Mouse (Mus musculus): ENCODE data around the gene Slc16a9.
"Not testable (repeated sequence)": the region's sequence is repeated elsewhere in the genome, so short reads cannot be mapped to it uniquely, and the experiment has no call there.

The Slc16a9 gene

DNA sequence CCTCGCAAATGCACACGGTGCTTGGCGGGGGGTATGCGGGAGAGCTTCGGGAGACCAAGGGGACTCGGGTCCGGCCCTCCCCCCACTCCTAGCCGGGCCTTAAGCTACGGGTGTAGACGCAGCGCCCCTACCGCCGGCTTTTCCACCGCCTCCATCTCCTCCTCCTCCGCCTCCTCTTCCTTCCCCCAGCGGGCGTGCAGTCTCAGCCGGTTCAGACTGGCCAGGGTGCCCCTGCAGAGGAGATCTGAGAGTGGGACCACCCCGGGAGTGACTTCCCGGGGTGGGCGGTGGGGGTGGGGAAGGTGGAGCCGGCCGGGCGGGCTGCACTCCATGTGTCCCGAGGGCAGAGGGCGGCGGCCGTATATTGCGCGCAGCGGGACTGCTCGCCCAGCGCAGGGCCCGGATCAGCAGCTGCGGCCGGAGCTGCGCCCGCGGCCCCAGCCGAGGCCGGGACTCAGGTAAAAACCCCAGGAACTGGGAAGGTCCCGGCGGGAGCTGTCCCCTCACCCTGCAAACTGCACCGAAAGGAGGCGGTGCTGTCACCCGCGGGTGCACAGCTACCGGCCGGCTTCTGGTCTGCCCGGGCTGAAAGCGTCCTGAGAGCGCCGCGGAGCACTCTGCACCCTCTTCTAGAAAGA lies at the start of gene Slc16a9:
TSS of gene Slc16a9 (plus strand) at position 180 of the 638 bp plus-strand sequence.
- POLR2A ChIA-PET: interaction anchor here (0.5 to 4.0 kb wide), 48 partner anchors 8 to 973 kb away, joined by 3 to 20 read pairs (median 3); partner anchors contain the start of genes Ccdc6 (in 1 of the 4) and Fam13c (in 1 of the 4)
- CTCF ChIA-PET: interaction anchor here (0.6 to 4.7 kb wide), 33 partner anchors 9 to 1132 kb away, joined by 3 to 25 read pairs (median 4); partner anchors contain the start of gene Mrln (in 1 of the 4)

DNA sequence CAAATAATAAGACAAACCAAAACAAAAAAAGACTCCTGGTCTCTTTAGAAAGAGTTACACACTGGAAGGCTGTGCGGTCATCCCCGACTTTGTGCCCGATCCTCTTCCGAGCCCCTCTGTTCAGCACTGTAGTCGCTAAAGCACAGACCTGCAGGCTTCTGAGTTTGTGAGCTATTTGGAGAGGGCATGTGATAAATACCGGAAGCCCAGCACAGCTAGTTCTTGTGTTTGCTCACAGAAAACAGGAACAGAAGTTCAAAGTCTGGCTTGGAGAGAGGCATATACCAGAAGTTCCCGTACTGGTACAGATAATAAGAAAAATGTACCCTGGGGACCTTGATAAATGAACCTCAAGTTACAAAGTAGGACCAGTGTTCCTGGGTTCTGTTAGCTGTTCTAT lies 49.6 kb upstream of the Slc16a9 start:
- ChIA-PET CTCF (interaction anchor here (0.5 to 1.6 kb wide), 30 partner anchors 9 to 619 kb away, joined by 3 to 12 read pairs (median 4); partner anchors contain the start of gene Slc16a9 (in 2 of the 4)), POLR2A (interaction anchor here (0.6 to 1.4 kb wide), 8 partner anchors 10 to 102 kb away, joined by 3 to 5 read pairs (median 3); partner anchors contain the start of gene Slc16a9 (in 1 of the 4))

DNA sequence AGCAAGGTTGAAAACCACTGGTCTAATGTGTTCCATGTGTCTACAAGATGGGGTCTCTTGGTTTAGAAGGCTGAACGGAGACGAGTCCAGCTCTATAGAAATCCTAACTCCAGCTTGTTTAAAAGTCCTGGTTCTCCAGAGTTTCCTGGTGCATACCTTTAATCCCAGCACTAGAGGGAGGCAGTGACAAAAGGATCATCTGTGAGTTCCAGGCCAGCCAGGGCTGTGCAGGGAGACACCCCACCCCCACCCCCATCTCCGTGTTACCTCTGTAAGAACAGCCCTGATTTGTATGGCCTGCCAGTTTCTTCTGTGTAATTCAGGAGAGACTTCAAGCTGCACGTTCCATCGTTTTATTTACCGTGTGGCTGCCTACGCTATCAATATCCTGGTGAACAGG lies 49.1 kb upstream of the Slc16a9 start:
- ChIA-PET CTCF (interaction anchor here (0.5 to 1.6 kb wide), 31 partner anchors 10 to 619 kb away, joined by 3 to 12 read pairs (median 4); partner anchors contain the start of gene Slc16a9 (in 2 of the 4)), POLR2A (interaction anchor here (0.6 to 1.4 kb wide), 8 partner anchors 10 to 101 kb away, joined by 3 to 5 read pairs (median 3); partner anchors contain the start of gene Slc16a9 (in 1 of the 4))

DNA sequence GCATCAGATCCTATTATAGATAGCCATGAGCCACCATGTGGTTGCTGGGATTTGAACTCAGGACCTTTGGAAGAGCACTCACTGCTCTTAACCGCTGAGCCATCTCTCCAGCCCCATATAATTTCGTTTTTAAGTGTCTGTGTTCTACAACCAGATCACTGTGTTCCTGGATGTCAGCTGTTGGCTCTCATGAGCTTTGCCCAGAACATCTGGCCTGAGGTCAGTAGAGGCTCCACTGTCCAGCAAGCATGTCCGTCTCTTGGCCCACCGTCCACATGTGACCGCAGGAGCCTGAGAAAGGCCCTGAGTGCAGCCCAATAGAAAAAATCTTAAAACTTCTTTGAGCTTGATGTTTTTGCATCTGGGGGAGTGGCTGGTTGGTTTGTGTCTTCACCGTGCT lies 48.2 kb upstream of the Slc16a9 start:
- ChIA-PET POLR2A (interaction anchor here in 2 of 4 experiments (0.6 to 1.5 kb wide), 4 partner anchors 60 to 249 kb away, joined by 3 to 5 read pairs (median 3); no protein-coding TSS in a partner anchor), CTCF (interaction anchor here in 1 of 4 experiments (0.9 kb wide), 1 partner anchor 23 kb away, joined by 3 read pairs; no protein-coding TSS in a partner anchor)

DNA sequence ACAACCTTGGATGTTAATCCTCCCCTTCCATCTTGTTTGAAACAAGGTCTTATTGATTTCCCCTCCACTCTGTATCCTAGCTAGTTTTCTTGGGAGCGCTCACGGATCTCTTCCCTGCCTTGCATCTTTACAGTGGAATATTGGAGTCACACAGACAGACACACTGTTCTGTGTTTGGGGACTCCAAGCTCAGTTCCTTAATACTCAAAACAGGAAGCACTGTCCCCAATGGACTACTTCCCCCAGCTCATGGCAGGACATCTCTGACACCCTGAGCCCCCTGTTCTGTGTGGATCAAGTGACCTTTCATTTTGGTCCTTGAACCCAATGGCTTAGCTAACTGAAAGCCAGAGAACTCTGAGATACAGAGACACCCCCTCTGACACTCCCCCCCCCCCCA lies 47.3 kb upstream of the Slc16a9 start:
- POLR2A ChIA-PET: interaction anchor here in 1 of 4 experiments (0.9 to 1.5 kb wide), 2 partner anchors 59 to 250 kb away, joined by 3 read pairs; no protein-coding TSS in a partner anchor
- CTCF ChIA-PET: interaction anchor here in 1 of 4 experiments (0.9 kb wide), 1 partner anchor 24 kb away, joined by 3 read pairs; no protein-coding TSS in a partner anchor

DNA sequence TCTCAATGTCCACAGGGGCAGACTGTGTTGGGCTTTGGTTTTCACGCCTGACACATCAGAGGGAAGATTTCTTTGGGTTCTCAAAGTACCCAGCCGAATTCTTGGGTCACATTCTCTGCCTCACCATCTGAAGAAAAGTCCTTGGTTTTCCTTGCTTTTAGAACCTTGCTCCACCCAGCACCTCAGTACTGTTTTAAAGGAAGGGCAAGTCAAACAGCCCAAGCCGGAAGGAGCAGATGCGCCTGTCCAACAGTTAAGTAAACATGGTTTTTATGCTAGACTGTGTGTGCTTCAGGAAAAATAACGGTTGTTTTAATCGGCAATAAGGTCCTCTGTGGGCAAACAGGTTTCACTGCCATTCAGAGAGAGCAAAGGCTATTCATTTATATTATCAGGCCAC lies 46.9 kb upstream of the Slc16a9 start:
- ChIA-PET POLR2A (interaction anchor here in 1 of 4 experiments (1.5 kb wide), 1 partner anchor 250 kb away, joined by 3 read pairs; no protein-coding TSS in a partner anchor), CTCF (no interaction called here)

DNA sequence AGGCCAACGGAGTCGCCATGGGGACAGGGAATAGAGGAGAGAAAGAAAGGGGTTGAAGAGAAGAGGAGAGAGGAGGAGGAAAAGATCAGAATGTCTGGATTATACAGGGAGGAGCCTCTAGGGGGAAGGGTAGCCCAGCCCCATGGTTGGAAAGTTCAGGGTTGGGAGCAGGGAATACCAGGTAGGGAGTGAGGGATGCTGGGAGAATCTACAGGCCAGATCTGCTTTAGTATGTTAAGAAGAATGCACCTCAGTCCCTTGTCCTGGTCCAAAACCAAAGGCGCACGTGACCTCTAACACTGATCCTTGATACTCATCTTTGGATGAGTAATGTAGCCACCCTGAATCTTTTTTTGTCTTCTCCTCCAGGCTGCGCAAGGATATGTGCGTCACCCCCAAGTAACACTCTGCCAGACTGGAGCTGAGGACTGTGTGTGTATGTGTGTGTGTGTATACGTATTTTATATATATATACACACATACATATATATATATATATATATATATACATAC lies 45.9 kb upstream of the Slc16a9 start:
- ChIA-PET CTCF (no interaction called here), POLR2A (interaction anchor here in 1 of 4 experiments (1.0 kb wide), 1 partner anchor 67 kb away, joined by 3 read pairs; no protein-coding TSS in a partner anchor)

DNA sequence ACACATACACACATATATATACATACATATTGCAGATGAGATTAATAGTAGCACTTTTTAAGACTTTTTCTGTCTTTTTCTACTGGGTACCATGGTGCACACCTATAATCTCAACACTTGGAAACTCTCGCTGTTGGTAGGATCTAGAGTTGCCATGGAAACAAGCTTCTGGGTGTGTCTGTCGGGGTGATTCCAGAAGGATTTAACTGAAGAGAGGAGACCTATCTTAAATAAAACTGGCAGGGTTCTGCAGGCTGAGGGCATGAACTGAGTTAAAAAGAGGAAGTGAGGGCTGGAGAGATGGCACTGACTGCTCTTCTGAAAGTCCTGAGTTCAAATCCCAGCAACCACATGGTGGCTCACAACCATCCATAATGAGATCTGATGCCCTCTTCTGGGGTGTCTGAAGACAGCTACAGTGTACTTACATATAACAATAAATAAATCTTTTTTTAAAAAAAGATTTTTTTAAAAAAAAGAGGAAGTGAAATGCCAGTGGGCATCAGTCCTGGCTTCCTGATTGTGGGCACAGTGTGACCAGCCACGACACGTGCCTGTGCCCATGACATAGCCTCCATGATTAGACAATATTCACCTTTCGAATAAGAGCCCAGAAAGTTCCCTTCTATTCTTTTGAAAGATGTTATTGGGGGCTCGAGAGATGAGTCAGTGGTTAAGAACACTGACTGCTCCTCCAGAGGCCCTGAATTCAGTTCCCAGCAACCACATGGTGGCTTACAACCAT lies 45.3 kb upstream of the Slc16a9 start:
- CTCF ChIA-PET: no interaction called here
- POLR2A ChIA-PET: interaction anchor here in 1 of 4 experiments (1.0 kb wide), 1 partner anchor 67 kb away, joined by 3 read pairs; no protein-coding TSS in a partner anchor

DNA sequence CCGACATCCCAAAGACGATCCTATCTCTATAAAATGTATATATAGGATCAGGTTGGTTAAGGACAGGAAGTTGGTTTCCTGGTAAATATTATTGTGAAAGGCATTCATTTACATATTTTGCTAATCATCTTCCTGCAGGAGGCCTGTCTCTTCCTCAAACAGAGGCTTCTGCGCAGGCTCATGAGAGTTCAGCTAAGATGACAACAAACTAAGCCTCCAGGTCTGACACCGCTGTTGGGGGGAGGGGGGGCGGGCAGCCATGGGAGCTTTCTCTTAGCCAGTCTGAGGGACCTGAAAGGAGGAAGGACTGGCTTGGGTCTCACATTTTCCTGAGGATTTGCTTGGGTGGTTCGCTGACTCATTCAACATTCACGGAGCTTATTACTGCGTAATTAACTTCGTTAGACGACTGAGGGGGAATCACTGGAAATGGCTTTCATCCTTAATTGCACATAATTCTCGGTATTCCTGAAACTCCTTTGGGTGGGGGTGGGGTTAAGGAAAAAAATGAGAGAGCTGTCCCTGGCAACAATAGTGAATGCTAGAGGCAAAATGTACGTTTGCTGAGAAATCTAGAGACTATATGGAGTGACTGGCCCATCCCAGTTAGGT lies 43.9 kb upstream of the Slc16a9 start:
- ChIA-PET CTCF (interaction anchor here in 1 of 4 experiments (0.6 to 0.7 kb wide), 2 partner anchors 115 to 810 kb away, joined by 3 read pairs; no protein-coding TSS in a partner anchor), POLR2A (interaction anchor here in 1 of 4 experiments (0.7 to 0.8 kb wide), 2 partner anchors 26 to 66 kb away, joined by 6 to 7 read pairs; no protein-coding TSS in a partner anchor)

DNA sequence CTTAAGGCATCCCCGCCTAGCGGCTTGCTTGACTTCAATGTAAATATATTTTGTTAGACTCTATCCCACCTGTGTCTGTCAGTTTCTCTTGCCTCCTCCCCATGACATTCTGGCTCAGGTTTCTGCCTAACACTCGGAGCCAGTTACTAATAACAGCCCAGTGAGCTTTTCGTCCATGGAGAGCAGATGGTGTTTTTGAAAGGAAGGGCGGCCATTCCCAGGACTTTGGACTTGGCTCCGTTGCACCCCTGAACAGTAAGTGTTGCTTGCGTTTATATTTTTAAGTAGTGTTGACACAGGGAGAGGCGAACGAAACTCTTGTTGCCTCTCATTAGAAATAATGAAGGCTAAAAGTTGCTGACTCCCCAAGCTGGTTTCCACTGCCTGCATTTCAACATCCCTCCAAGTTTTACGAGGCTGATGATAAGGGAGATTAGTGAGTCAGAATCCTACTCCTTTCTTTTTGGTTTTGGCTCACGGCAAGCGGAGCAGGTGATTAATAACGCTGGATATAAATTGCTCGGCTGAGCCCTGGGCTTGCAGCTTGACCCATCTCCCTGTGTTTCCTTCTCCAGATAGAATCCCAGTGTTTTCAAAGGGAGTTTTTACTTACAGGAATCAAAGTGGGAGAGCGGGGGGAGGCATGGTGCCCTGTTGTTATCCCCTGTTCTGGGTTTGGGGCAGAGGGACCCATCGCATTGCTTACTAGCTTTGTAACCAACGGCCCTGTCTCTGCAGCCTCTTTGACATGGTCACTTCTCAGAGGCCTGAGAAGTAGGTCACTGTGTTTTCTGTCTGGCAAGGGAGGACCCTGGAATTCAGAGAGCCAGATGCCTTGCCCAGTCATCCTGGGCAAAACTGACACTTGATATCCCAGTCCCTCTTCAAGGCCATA lies 40.1 kb upstream of the Slc16a9 start, which contains the start of gene Mrln:
TSS of gene Mrln (plus strand) at position 160 of the 895 bp plus-strand sequence.
- ChIA-PET POLR2A (interaction anchor here in 1 of 4 experiments (1.7 kb wide), 1 partner anchor 11 kb away, joined by 4 read pairs; no protein-coding TSS in a partner anchor), CTCF (interaction anchor here in 2 of 4 experiments (0.6 to 1.2 kb wide), 4 partner anchors 40 to 359 kb away, joined by 3 to 4 read pairs (median 3); partner anchors contain the start of gene Slc16a9 (in 1 of the 2))

DNA sequence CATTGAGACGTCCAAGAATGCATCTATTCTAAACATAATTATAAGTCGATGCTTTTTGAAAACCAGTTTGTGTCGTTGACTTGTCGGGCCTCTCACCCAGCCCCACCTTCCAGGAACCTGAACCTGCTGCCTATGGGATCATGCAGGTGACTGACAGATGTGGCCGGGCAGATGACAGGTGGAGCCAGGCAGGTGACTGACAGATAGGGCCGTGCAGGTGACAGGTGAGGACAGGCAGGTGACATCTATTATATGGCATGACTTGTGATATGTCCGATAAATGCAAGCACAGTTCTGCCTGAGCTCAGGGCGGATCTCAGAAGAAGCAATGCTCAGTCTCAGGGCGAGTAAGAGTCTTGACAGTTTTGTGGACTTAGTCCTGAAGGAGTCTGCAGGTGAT lies 33.6 kb upstream of the Slc16a9 start:
- ChIA-PET CTCF (no interaction called here), POLR2A (interaction anchor here in 1 of 4 experiments (0.9 kb wide), 1 partner anchor 34 kb away, joined by 5 read pairs; the partner anchor contains the start of gene Slc16a9)

DNA sequence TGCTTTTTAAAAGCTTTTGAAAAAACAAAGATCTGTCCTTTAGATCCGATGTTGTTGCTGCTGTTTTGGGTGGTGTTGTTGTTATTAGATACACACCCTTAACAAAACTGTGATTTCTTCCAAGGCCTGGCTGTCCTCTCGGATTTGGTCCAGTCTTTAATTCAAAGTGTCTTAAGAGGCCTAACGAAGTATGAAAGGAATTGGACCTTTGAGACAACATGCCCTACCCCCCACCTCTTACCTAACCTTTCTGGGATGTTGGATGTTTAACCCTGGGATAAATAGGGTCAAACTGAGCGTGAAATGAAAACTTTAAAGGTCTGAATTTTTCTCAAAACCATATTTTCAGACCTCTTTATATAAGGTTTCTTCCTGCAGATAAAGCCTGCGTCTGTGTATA lies 23.9 kb upstream of the Slc16a9 start:
- ChIA-PET CTCF (no interaction called here), POLR2A (interaction anchor here in 1 of 4 experiments (0.6 kb wide), 1 partner anchor 90 kb away, joined by 3 read pairs; no protein-coding TSS in a partner anchor)

DNA sequence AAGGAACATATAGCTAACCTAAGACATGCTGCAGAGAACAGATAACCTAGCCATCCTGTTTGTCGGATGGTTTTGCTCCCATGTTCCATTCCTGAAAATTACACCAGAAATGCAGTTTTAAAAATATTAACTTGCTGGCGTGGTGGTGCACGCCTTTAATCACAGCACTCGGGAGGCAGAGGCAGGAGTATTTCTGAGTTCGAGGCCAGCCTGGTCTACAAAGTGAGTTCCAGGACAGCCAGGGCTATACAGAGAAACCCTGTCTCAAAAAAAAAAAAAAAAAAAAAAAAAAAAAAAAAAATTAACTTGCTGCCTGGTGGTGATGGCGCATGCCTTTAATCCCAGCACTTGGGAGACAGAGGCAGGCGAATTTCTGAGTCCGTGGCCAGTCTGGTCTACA lies 22.7 kb upstream of the Slc16a9 start:
- CTCF ChIA-PET: not testable (repeated sequence)
- POLR2A ChIA-PET: interaction anchor here in 3 of 4 experiments (0.6 to 0.7 kb wide), 4 partner anchors 14 to 1125 kb away, joined by 3 to 11 read pairs (median 4); partner anchors contain the start of gene Ipmk (in 1 of the 3)

DNA sequence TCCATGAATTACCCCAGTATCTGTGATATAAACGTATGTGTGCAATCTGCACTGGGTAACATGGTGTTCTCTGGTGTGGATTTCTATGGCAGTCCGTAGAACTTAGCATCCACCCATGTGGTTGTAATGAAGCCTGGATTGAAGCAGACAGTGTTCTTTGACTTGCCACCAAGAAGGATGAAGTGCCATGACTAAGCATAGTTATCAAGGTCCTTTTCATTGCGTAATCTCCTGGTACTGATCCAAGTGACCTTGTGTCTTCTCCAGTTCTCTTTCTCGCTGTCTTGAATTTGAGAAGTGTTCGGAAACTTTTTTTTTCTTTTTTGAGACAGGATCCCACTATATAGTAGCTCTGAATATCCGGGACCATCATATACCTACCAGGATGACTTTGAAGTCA lies 20.3 kb upstream of the Slc16a9 start:
- CTCF ChIA-PET: no interaction called here
- POLR2A ChIA-PET: interaction anchor here in 1 of 4 experiments (0.7 kb wide), 1 partner anchor 16 kb away, joined by 3 read pairs; no protein-coding TSS in a partner anchor

DNA sequence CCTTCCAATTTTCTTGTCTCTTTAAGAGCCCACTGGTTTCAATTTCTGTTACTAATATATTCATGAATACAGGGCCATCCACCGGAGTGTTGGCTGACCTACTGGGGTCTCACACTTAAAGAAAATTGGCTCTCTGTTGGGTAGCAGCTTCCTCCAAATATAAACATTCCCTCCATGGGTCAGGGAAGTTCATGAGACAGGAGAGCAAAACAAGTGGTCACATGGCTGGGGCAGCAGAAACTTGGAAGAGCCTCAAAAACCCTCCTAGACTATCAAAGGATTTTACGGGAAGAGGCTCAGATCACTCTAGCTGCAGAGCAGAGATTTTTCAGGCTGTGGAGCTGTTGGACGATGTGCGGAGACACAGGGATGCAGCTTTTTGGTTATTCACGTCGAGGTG lies 19.1 kb upstream of the Slc16a9 start:
- ChIA-PET CTCF (no interaction called here), POLR2A (interaction anchor here in 2 of 4 experiments (0.9 to 1.0 kb wide), 2 partner anchors 19 kb away, joined by 3 read pairs; partner anchors contain the start of gene Slc16a9 (in 2 of the 2))

DNA sequence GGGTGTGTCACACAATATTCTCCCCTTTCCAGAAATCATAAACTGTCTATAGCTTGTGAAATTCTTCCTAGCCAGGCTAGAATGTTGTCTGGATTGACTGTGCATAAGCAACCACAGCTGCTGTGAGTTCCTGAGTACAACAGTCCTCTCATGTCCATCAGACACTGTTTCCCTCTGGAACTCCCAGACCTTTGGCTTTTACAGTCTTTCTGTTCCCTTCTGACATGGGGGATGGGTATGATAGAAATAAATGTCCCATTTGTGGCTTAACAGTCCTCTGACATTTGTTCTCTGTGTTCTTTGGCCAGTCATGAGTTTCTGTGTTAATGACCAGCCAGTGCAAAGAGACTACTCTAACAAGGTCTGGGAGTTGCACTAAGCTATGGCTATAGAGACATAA lies 18.3 kb upstream of the Slc16a9 start:
- ChIA-PET CTCF (no interaction called here), POLR2A (interaction anchor here in 2 of 4 experiments (0.6 to 1.0 kb wide), 3 partner anchors 18 to 899 kb away, joined by 3 to 7 read pairs (median 3); partner anchors contain the start of gene Slc16a9 (in 1 of the 2))

DNA sequence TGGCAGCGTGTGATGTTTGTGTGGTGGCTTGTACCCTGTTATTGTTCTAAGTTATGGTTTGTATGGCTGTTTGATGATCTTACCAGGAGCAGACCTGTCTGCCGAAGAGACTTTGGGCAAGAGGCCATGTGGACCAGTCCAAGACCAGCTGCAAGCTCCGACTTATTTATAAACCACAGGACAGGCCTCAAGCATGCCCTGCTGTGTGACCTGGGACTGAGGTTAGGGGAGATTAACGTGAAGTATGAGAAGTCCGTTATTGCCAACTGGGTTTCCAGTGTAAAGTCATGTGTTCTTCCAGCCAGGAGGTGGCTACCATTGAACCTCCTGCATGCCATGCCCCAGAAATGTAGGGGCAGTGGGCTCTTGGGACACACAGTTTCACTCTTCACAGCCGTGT lies 14.5 kb upstream of the Slc16a9 start:
- CTCF ChIA-PET: no interaction called here

More for the DNA sequence above, 14.5 kb upstream of the Slc16a9 start:
- POLR2A ChIA-PET: no interaction called here
